Mouse (Mus musculus): Measurements from ENCODE around the gene Tm9sf2. TPM values are rescaled to one million over a fixed set of nuclear protein-coding genes. Genes with fewer than 3 reads are reported as not detected.
A peak's percentile ranks its signal among the peaks of the same experiment; 100 is the strongest.

The Tm9sf2 gene
- polyA plus RNA-seq, 1 experiment from 2014 or later, result 162 TPM

- no peaks in the 10 kb centered on the region for H3K36me3 ChIP-seq (ENCODE audit: insufficient read depth, low read length)
- no peak for TF ChIP-seq EP300 (IDR thresholded peaks at IDR 0.05)
- no peak for TF ChIP-seq CTCF (IDR thresholded peaks at IDR 0.05)
- H3K4me2 ChIP-seq (replicated peaks; ENCODE audit: low read depth, low read length), result peak overlapping the region; percentile 83
- WGBS, result 65% methylated on average over 16 of the region's 16 CpGs
- H3K9me3 ChIP-seq (ENCODE audit: low read length), result no peaks in the 10 kb centered on the region
- DNase-seq (ENCODE audit: low spot score) (no peak), ATAC-seq (no peak)
- no peaks in the 10 kb centered on the region for H3K27me3 ChIP-seq (replicated peaks; ENCODE audit: insufficient read depth, low read length)
- H3K27ac ChIP-seq (ENCODE audit: low read length), result peak overlapping the region; percentile 97
- H3K4me1 ChIP-seq (ENCODE audit: insufficient read depth, low read depth, low read length), result peaks cover 18% of the 10 kb centered on the region; the same call in 1 of the 2 replicates
- peak overlapping the region; percentile 60 for H3K9ac ChIP-seq (replicated peaks; ENCODE audit: low read depth)
- peak overlapping the region; percentile 42 for H3K4me3 ChIP-seq (ENCODE audit: low read depth, low read length)
These were observed 1.2 kb upstream of the Tm9sf2 start for GRCm38 (mm10) chr14:122105391-122106285.

GRCm38 (mm10) chr14:122107481-122108214, 810 bp downstream of the Tm9sf2 start:
- Histone ChIP-seq H3K9me3 (ENCODE audit: low read length) (no peaks in the 10 kb centered on the region), H3K27ac (ENCODE audit: low read length) (peak overlapping the region; percentile 96), H3K27me3 (replicated peaks; ENCODE audit: insufficient read depth, low read length) (no peaks in the 10 kb centered on the region), H3K36me3 (ENCODE audit: insufficient read depth, low read length) (no peaks in the 10 kb centered on the region), H3K4me3 (ENCODE audit: low read depth, low read length) (peak overlapping the region; percentile 97), H3K4me2 (replicated peaks; ENCODE audit: low read depth, low read length) (peak overlapping the region; percentile 83), H3K9ac (replicated peaks; ENCODE audit: low read depth) (peak overlapping the region; percentile 99), H3K4me1 (ENCODE audit: insufficient read depth, low read depth, low read length) (peaks cover 18% of the 10 kb centered on the region; the same call in 1 of the 2 replicates)
- ATAC-seq (peak; percentile 18; the same call in 1 of the 2 replicates), DNase-seq (ENCODE audit: low spot score) (peak; percentile 62)
- WGBS, result 3% methylated on average over 44 of the region's 44 CpGs
- TF ChIP-seq EP300 (IDR thresholded peaks at IDR 0.05) (no peak), CTCF (IDR thresholded peaks at IDR 0.05) (peak; percentile 50)

GRCm38 (mm10) chr14:122111681-122112080, 4.8 kb downstream of the Tm9sf2 start:
- no peak overlapping the region for H3K4me2 ChIP-seq (replicated peaks; ENCODE audit: low read depth, low read length)
- no peaks in the 10 kb centered on the region for H3K9me3 ChIP-seq (ENCODE audit: low read length)
- no peak for ATAC-seq
- TF ChIP-seq EP300 (IDR thresholded peaks at IDR 0.05) (no peak), CTCF (IDR thresholded peaks at IDR 0.05) (peak; percentile 50)
- no peaks in the 10 kb centered on the region for H3K36me3 ChIP-seq (ENCODE audit: insufficient read depth, low read length)
- H3K9ac ChIP-seq (replicated peaks; ENCODE audit: low read depth), result no peak overlapping the region
- H3K4me1 ChIP-seq (ENCODE audit: insufficient read depth, low read depth, low read length), result peaks cover 11% of the 10 kb centered on the region; the same call in 1 of the 2 replicates
- H3K27ac ChIP-seq (ENCODE audit: low read length), result no peak overlapping the region
- H3K27me3 ChIP-seq (replicated peaks; ENCODE audit: insufficient read depth, low read length), result no peaks in the 10 kb centered on the region
- no peak overlapping the region for H3K4me3 ChIP-seq (ENCODE audit: low read depth, low read length)
- peak; percentile 15 for DNase-seq (ENCODE audit: low spot score)
- WGBS, result 74% methylated on average over 2 of the region's 2 CpGs

DNA sequence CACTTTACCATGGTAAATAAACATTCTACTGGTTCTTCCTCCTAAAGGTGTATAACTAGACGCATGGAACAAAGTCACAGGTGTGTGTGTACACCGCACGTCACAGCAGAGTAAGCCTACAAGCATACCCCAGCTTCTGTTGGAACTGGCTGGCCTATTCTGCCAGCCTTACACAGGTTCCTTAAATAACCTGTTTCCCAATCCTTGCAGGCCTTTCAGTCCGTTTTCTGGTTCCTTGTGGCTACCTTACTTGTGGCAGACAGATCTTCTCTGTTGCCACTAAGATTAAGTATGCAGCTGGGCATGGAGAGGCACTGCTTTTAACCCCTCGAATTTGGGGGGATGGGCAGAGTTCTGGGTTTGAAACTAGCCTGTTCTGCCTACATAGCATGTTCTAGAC, 5.5 kb downstream of the Tm9sf2 start:
- Histone ChIP-seq H3K4me1 (ENCODE audit: insufficient read depth, low read depth, low read length) (peaks cover 11% of the 10 kb centered on the region; the same call in 1 of the 2 replicates), H3K4me3 (ENCODE audit: low read depth, low read length) (no peak overlapping the region), H3K9me3 (ENCODE audit: low read length) (no peaks in the 10 kb centered on the region), H3K4me2 (replicated peaks; ENCODE audit: low read depth, low read length) (no peak overlapping the region), H3K36me3 (ENCODE audit: insufficient read depth, low read length) (no peaks in the 10 kb centered on the region), H3K9ac (replicated peaks; ENCODE audit: low read depth) (no peak overlapping the region), H3K27me3 (replicated peaks; ENCODE audit: insufficient read depth, low read length) (no peaks in the 10 kb centered on the region), H3K27ac (ENCODE audit: low read length) (no peak overlapping the region)
- no peak for TF ChIP-seq CTCF (IDR thresholded peaks at IDR 0.05)
- TF ChIP-seq EP300 (IDR thresholded peaks at IDR 0.05), result no peak
- ATAC-seq (no peak), DNase-seq (ENCODE audit: low spot score) (no peak)
- 76% methylated on average over 5 of the region's 5 CpGs for WGBS

GRCm38 (mm10) chr14:122116200-122116599, 9.4 kb downstream of the Tm9sf2 start:
- Histone ChIP-seq H3K36me3 (ENCODE audit: insufficient read depth, low read length) (no peaks in the 10 kb centered on the region), H3K4me2 (replicated peaks; ENCODE audit: low read depth, low read length) (no peak overlapping the region), H3K9me3 (ENCODE audit: low read length) (no peaks in the 10 kb centered on the region), H3K27ac (ENCODE audit: low read length) (no peak overlapping the region), H3K9ac (replicated peaks; ENCODE audit: low read depth) (no peak overlapping the region), H3K4me1 (ENCODE audit: insufficient read depth, low read depth, low read length) (no peaks in the 10 kb centered on the region), H3K27me3 (replicated peaks; ENCODE audit: insufficient read depth, low read length) (no peaks in the 10 kb centered on the region), H3K4me3 (ENCODE audit: low read depth, low read length) (no peak overlapping the region)
- ATAC-seq (no peak), DNase-seq (ENCODE audit: low spot score) (no peak)
- TF ChIP-seq CTCF (IDR thresholded peaks at IDR 0.05), result no peak
- no peak for TF ChIP-seq EP300 (IDR thresholded peaks at IDR 0.05)
- 80% methylated on average over 1 of the region's 1 CpGs for WGBS
